Mouse (Mus musculus): Measurements from ENCODE around the gene Pdyn. TPM values are rescaled to one million over a fixed set of nuclear protein-coding genes. Genes with fewer than 3 reads are reported as not detected.

Pdyn gene
- total and polyA plus RNA-seq, 2 experiments = not detected

- H3K36me3 ChIP-seq (ENCODE audit: control insufficient read depth, insufficient read depth, low read length) = no peaks in the 10 kb centered on the region
- H3K4me1 ChIP-seq (ENCODE audit: control insufficient read depth, insufficient read depth, low read length) = no peaks in the 10 kb centered on the region
- no peaks in the 10 kb centered on the region for H3K27me3 ChIP-seq (ENCODE audit: control insufficient read depth, insufficient read depth, low read length)
- H3K9ac ChIP-seq (ENCODE audit: low read depth, low read length) = no peak overlapping the region
- TF ChIP-seq POLR2A (IDR thresholded peaks at IDR 0.05; ENCODE audit: extremely low read depth, insufficient read depth, low read length) (no peak), CTCF (IDR thresholded peaks at IDR 0.05; ENCODE audit: low read depth, low read length) (no peak)
- no peak overlapping the region for H3K27ac ChIP-seq (replicated peaks; ENCODE audit: insufficient read depth, low read depth, low read length)
- 73% methylated on average over 2 of the region's 2 CpGs for WGBS
- no peaks in the 10 kb centered on the region for H3K79me2 ChIP-seq (ENCODE audit: control insufficient read depth, insufficient read depth, low read length)
- H3K4me3 ChIP-seq (ENCODE audit: insufficient read depth, low read depth, low read length) = no peak overlapping the region
- DNase-seq (ENCODE audit: extremely low read depth, low read depth, low spot score) = no peak
Observed at GRCm38 (mm10) chr2:129653632-129654031, 46.0 kb downstream of the Pdyn start.

DNA sequence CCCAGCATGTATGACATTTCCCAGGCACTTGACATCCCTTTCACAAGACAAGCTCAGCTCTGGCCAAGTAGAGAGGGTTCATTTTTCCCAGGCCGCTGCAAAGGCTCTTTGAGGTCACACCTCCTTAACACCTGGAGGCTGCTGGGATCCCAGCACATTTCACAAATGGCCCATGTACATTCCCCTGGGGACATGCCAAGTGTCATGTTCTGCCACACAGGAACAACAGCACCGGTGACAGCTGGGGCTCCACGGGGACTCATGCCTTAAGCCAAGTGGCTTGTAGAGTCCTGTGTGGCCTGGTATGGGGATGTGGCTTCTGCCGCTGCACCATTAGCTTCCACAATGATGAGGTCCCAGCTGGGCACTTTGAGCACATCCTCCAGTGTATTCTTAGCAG lies 47.0 kb downstream of the Pdyn start:
- DNase-seq (ENCODE audit: extremely low read depth, low read depth, low spot score) = no peak
- H3K4me3 ChIP-seq (ENCODE audit: insufficient read depth, low read depth, low read length) = no peak overlapping the region
- H3K79me2 ChIP-seq (ENCODE audit: control insufficient read depth, insufficient read depth, low read length) = no peaks in the 10 kb centered on the region
- H3K36me3 ChIP-seq (ENCODE audit: control insufficient read depth, insufficient read depth, low read length) = no peaks in the 10 kb centered on the region
- H3K27ac ChIP-seq (replicated peaks; ENCODE audit: insufficient read depth, low read depth, low read length) = no peak overlapping the region
- no peaks in the 10 kb centered on the region for H3K27me3 ChIP-seq (ENCODE audit: control insufficient read depth, insufficient read depth, low read length)
- TF ChIP-seq POLR2A (IDR thresholded peaks at IDR 0.05; ENCODE audit: extremely low read depth, insufficient read depth, low read length) (no peak), CTCF (IDR thresholded peaks at IDR 0.05; ENCODE audit: low read depth, low read length) (no peak)
- H3K9ac ChIP-seq (ENCODE audit: low read depth, low read length) = no peak overlapping the region
- H3K4me1 ChIP-seq (ENCODE audit: control insufficient read depth, insufficient read depth, low read length) = no peaks in the 10 kb centered on the region
- 74% methylated on average over 4 of the region's 4 CpGs for WGBS

Other genes starting within 250 kb of the Pdyn start
- not detected in 2 replicates for gene F830045P16Rik, start 163.2 kb downstream of the Pdyn start, total RNA-seq (2014; rRNA removed)
- not detected in 2 replicates for gene F830045P16Rik, start 163.2 kb downstream of the Pdyn start, polyA plus RNA-seq (2012; rRNA removed)
- 12.4 and 22.9 TPM in 2 replicates for gene Sirpa, start 107.0 kb downstream of the Pdyn start, total RNA-seq (2014; rRNA removed)
- 5.2 and 13.1 TPM in 2 replicates for gene Sirpa, start 107.0 kb downstream of the Pdyn start, polyA plus RNA-seq (2012; rRNA removed)
- gene Stk35, start 100.7 kb upstream of the Pdyn start, total RNA-seq (2014; rRNA removed) = 8.5 and 8.7 TPM in 2 replicates
- 8.4 and 8.6 TPM in 2 replicates for gene Stk35, start 100.7 kb upstream of the Pdyn start, polyA plus RNA-seq (2012; rRNA removed)

All from liver, adult 2 months (tissue).